Mouse (Mus musculus): Measurements from ENCODE around the gene Cbx1.

DNA sequence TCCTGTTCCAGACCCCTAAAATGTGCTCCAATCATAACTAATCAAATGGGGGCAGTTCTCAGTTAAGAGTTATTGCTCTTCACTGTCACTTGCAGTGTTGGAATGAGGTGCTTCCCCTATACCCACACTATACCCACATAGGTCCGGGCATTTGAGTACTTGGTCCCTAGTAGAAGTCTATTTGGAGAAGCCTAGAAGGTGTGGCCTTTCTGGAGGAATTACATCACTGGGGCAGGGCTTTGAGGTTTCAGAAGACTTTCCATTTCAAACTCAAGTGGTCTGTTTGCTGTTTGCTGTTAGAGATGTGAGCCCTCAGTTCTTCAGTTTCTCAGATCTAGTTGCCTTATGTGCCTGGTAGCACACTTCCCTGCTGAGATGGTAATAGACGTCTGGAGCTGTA, 44.0 kb downstream of the Cbx1 start:
- TF ChIP-seq POLR2A (IDR thresholded peaks at IDR 0.05; ENCODE audit: borderline replicate concordance, low read depth, low read length) (no peak), CTCF (IDR thresholded peaks at IDR 0.05; ENCODE audit: low read depth, low read length) (no peak)

Measured in bone marrow macrophage, adult 2 months (primary cell).